Mouse (Mus musculus) neutrophil, adult 5-6 weeks (primary cell): ENCODE measurements around the gene Macf1. TPM values are rescaled to one million over a fixed set of nuclear protein-coding genes. Genes with fewer than 3 reads are reported as not detected.
"Not testable (repeated sequence)": the region's sequence is repeated elsewhere in the genome, so short reads cannot be mapped to it uniquely, and the experiment has no call there.

Source experiments
- ATAC-seq: fragments of 151-379, 151-347 bp; 2 replicates; pipeline ENCODE4 v1.8.0; 2017; ENCODE audit warnings: mild to moderate bottlenecking, moderate TSS enrichment; ENCODE audit not compliant: insufficient number of reproducible peaks, poor library complexity, low FRiP score, severe bottlenecking; ENCODE audit errors: extremely low read depth
- total RNA-seq: library from RNA; stranded (forward); fragments of 200-1000 nt; gene quantifications from 2 replicates; pipeline ENCODE4 v1.2.3, GENCODE M21; 2017

Macf1 gene
- total RNA-seq, 1 experiment from 2014 or later: 821 TPM

- ATAC-seq: no peak
Measured at GRCm38 (mm10) chr4:123515673-123516072, 168.5 kb downstream of the Macf1 start.

GRCm38 (mm10) chr4:123510201-123510600, 174.0 kb downstream of the Macf1 start:
- no peak for ATAC-seq

GRCm38 (mm10) chr4:123489086-123489485, 195.1 kb downstream of the Macf1 start:
- no peak for ATAC-seq

GRCm38 (mm10) chr4:123479991-123480390, 204.2 kb downstream of the Macf1 start:
- ATAC-seq: no peak

GRCm38 (mm10) chr4:123478655-123479433, 205.3 kb downstream of the Macf1 start:
- ATAC-seq: no peak

GRCm38 (mm10) chr4:123465799-123466198, 218.4 kb downstream of the Macf1 start:
- no peak for ATAC-seq

- ATAC-seq: no peak
Measured at GRCm38 (mm10) chr4:123460595-123461272, 223.4 kb downstream of the Macf1 start.

GRCm38 (mm10) chr4:123454871-123455640, 229.1 kb downstream of the Macf1 start:
- ATAC-seq: no peak

GRCm38 (mm10) chr4:123453729-123454128, 230.4 kb downstream of the Macf1 start:
- no peak for ATAC-seq

GRCm38 (mm10) chr4:123451991-123452390, 232.2 kb downstream of the Macf1 start:
- ATAC-seq: no peak

- no peak for ATAC-seq
Measured at GRCm38 (mm10) chr4:123449304-123449703, 234.9 kb downstream of the Macf1 start.

GRCm38 (mm10) chr4:123448015-123448414, 236.1 kb downstream of the Macf1 start:
- no peak for ATAC-seq

- ATAC-seq: no peak
Measured at GRCm38 (mm10) chr4:123447251-123447650, 236.9 kb downstream of the Macf1 start.

- ATAC-seq: no peak
Measured at GRCm38 (mm10) chr4:123446754-123447153, 237.4 kb downstream of the Macf1 start.

GRCm38 (mm10) chr4:123446221-123446620, 237.9 kb downstream of the Macf1 start:
- not testable (repeated sequence) for ATAC-seq

- ATAC-seq: no peak
Measured at GRCm38 (mm10) chr4:123438414-123438813, 245.7 kb downstream of the Macf1 start.

- no peak for ATAC-seq
Measured at GRCm38 (mm10) chr4:123433171-123433570, 251.0 kb downstream of the Macf1 start.

- ATAC-seq: no peak
Measured at GRCm38 (mm10) chr4:123431936-123432335, 252.2 kb downstream of the Macf1 start.

GRCm38 (mm10) chr4:123427900-123428684, 256.1 kb downstream of the Macf1 start:
- ATAC-seq: no peak
